Mouse (Mus musculus) forebrain, embryonic 14.5 days (tissue): ENCODE measurements around the gene Gm19345. TPM values are rescaled to one million over a fixed set of nuclear protein-coding genes. Genes with fewer than 3 reads are reported as not detected.
A peak's percentile ranks its signal among the peaks of the same experiment; 100 is the strongest.

ENCODE experiments used
- ATAC-seq: fragments of 200-750 bp; cut with Nextera tagmentation; 2 replicates; pipeline ENCODE4 v1.8.0; 2017; ENCODE audit warnings: mild to moderate bottlenecking, moderate library complexity
- DNase-seq: peaks from one replicate; pipeline ENCODE4 v3.0.0-alpha.2; 2015; ENCODE audit warnings: low spot score
- H3K27ac ChIP-seq: fragments of 300-500 bp; sonication (generic); 2 replicates; pipeline ENCODE4 v1.5.1; 2014; ENCODE audit warnings: low read depth, mild to moderate bottlenecking, control low read depth, low read length, moderate library complexity
- H3K27me3 ChIP-seq: fragments of 300-500 bp; sonication (generic); replicated peaks from 2 replicates; pipeline ENCODE4 v1.6.1; 2014; ENCODE audit warnings: low read length, control low read depth, mixed read lengths; ENCODE audit not compliant: control insufficient read depth, insufficient read depth
- H3K36me3 ChIP-seq: fragments of 300-500 bp; sonication (generic); 2 replicates; pipeline ENCODE4 v1.6.1; 2014; ENCODE audit warnings: low read length, control low read depth; ENCODE audit not compliant: control insufficient read depth, insufficient read depth
- H3K4me1 ChIP-seq: fragments of 300-500 bp; sonication (generic); 2 replicates; pipeline ENCODE4 v1.6.1; 2014; ENCODE audit warnings: antibody characterized with exemption, low read length, control low read depth; ENCODE audit not compliant: control insufficient read depth, insufficient read depth
- H3K4me2 ChIP-seq: fragments of 300-500 bp; sonication (generic); 2 replicates; pipeline ENCODE4 v1.6.1; 2014; ENCODE audit warnings: mild to moderate bottlenecking, control low read depth, low read length
- H3K4me3 ChIP-seq: fragments of 300-500 bp; sonication (generic); 2 replicates; pipeline ENCODE4 v1.5.1; 2014; ENCODE audit warnings: low read depth, low read length, control low read depth
- H3K9ac ChIP-seq: fragments of 300-500 bp; sonication (generic); 2 replicates; pipeline ENCODE4 v1.6.1; 2014; ENCODE audit warnings: mild to moderate bottlenecking, low read length, control low read depth, moderate library complexity
- H3K9me3 ChIP-seq: fragments of 300-500 bp; sonication (generic); replicated peaks from 2 replicates; pipeline ENCODE4 v1.6.1; 2016; ENCODE audit warnings: low read length, control low read depth, mixed read lengths; ENCODE audit not compliant: control insufficient read depth
- WGBS: fragments of 180-500 bp; shearing (Covaris S2); extraction: QIAGEN DNeasy Blood & Tissue Kit; methylation state at CpG from one replicate; pipeline ENCODE4 v1.1.7; 2014; 5-methylcytosine and 5-hydroxymethylcytosine counted together
- polyA plus RNA-seq: library from polyadenylated mRNA; unstranded; fragments of >200 nt; fragmentation: Nextera tagmentation; extraction: Ambion mirVana; gene quantifications from 2 replicates; pipeline ENCODE4 v1.2.1, GENCODE M21; 2014

The Gm19345 gene
- polyA plus RNA-seq, 1 experiment from 2014 or later, result 5.6 TPM

- DNase-seq (no peak), ATAC-seq (no peak)
- WGBS, result 21% methylated on average over 16 of the region's 16 CpGs
Observed at GRCm38 (mm10) chr7:19823256-19824181, 28.3 kb upstream of the Gm19345 start.

GRCm38 (mm10) chr7:19824182-19824973, 27.4 kb upstream of the Gm19345 start:
- 24% methylated on average over 26 of the region's 26 CpGs for WGBS
- Histone ChIP-seq H3K4me1 (no peaks in the 10 kb centered on the region), H3K27me3 (peaks cover 38% of the 10 kb centered on the region), H3K27ac (no peak overlapping the region), H3K36me3 (no peaks in the 10 kb centered on the region), H3K9ac (no peak overlapping the region), H3K4me3 (no peak overlapping the region), H3K4me2 (peak overlapping the region; percentile 18; the same call in 1 of the 2 replicates), H3K9me3 (no peaks in the 10 kb centered on the region)
- DNase-seq (no peak), ATAC-seq (no peak)

More at GRCm38 (mm10) chr7:19823256-19824181, 28.3 kb upstream of the Gm19345 start:
- Histone ChIP-seq H3K4me2 (no peak overlapping the region), H3K36me3 (no peaks in the 10 kb centered on the region), H3K4me3 (no peak overlapping the region), H3K27ac (no peak overlapping the region), H3K9ac (no peak overlapping the region), H3K27me3 (peaks cover 38% of the 10 kb centered on the region), H3K9me3 (no peaks in the 10 kb centered on the region), H3K4me1 (no peaks in the 10 kb centered on the region)

- no peak for ATAC-seq
- Histone ChIP-seq H3K9ac (no peak overlapping the region), H3K4me2 (no peak overlapping the region), H3K4me3 (no peak overlapping the region), H3K36me3 (no peaks in the 10 kb centered on the region), H3K4me1 (no peaks in the 10 kb centered on the region), H3K9me3 (no peaks in the 10 kb centered on the region), H3K27ac (no peak overlapping the region), H3K27me3 (peaks cover 33% of the 10 kb centered on the region)
- WGBS, result 32% methylated on average over 6 of the region's 6 CpGs
- DNase-seq, result no peak
Observed at GRCm38 (mm10) chr7:19826756-19827155, 25.0 kb upstream of the Gm19345 start.

GRCm38 (mm10) chr7:19829694-19830093, 22.1 kb upstream of the Gm19345 start:
- no peak overlapping the region for H3K9ac ChIP-seq
- H3K27me3 ChIP-seq, result peaks cover 4% of the 10 kb centered on the region; the same call in 1 of the 2 replicates
- DNase-seq, result no peak
- no peak overlapping the region for H3K4me3 ChIP-seq
- WGBS, result 81% methylated on average over 3 of the region's 3 CpGs
- H3K4me2 ChIP-seq, result no peak overlapping the region
- H3K36me3 ChIP-seq, result no peaks in the 10 kb centered on the region
- no peaks in the 10 kb centered on the region for H3K9me3 ChIP-seq
- no peaks in the 10 kb centered on the region for H3K4me1 ChIP-seq
- ATAC-seq, result no peak
- H3K27ac ChIP-seq, result no peak overlapping the region

- H3K36me3 ChIP-seq, result no peaks in the 10 kb centered on the region
- H3K4me2 ChIP-seq, result no peak overlapping the region
- H3K9ac ChIP-seq, result no peak overlapping the region
- H3K27ac ChIP-seq, result no peak overlapping the region
- no peaks in the 10 kb centered on the region for H3K9me3 ChIP-seq
- no peaks in the 10 kb centered on the region for H3K4me1 ChIP-seq
- 38% methylated on average over 13 of the region's 13 CpGs for WGBS
- no peaks in the 10 kb centered on the region for H3K27me3 ChIP-seq
- H3K4me3 ChIP-seq, result no peak overlapping the region
- no peak for ATAC-seq
- DNase-seq, result no peak
Observed at GRCm38 (mm10) chr7:19830682-19831156, 21.1 kb upstream of the Gm19345 start.

- WGBS, result 60% methylated on average over 9 of the region's 9 CpGs
- no peaks in the 10 kb centered on the region for H3K27me3 ChIP-seq
- H3K9me3 ChIP-seq, result no peaks in the 10 kb centered on the region
- ATAC-seq, result no peak
- no peak overlapping the region for H3K4me3 ChIP-seq
- no peak overlapping the region for H3K27ac ChIP-seq
- DNase-seq, result no peak
- H3K4me2 ChIP-seq, result no peak overlapping the region
- H3K9ac ChIP-seq, result no peak overlapping the region
- H3K36me3 ChIP-seq, result no peaks in the 10 kb centered on the region
- no peaks in the 10 kb centered on the region for H3K4me1 ChIP-seq
Observed at GRCm38 (mm10) chr7:19831837-19832236, 20.0 kb upstream of the Gm19345 start.

GRCm38 (mm10) chr7:19834055-19834454, 17.7 kb upstream of the Gm19345 start:
- no peaks in the 10 kb centered on the region for H3K9me3 ChIP-seq
- DNase-seq (no peak), ATAC-seq (no peak)
- 67% methylated on average over 3 of the region's 3 CpGs for WGBS
- no peaks in the 10 kb centered on the region for H3K27me3 ChIP-seq
- no peaks in the 10 kb centered on the region for H3K36me3 ChIP-seq
- no peak overlapping the region for H3K9ac ChIP-seq
- no peak overlapping the region for H3K4me3 ChIP-seq
- H3K4me2 ChIP-seq, result no peak overlapping the region
- no peak overlapping the region for H3K27ac ChIP-seq
- H3K4me1 ChIP-seq, result no peaks in the 10 kb centered on the region

- H3K27ac ChIP-seq, result no peak overlapping the region
- H3K9ac ChIP-seq, result no peak overlapping the region
- DNase-seq (no peak), ATAC-seq (no peak)
- H3K9me3 ChIP-seq, result no peaks in the 10 kb centered on the region
- no peak overlapping the region for H3K4me2 ChIP-seq
- H3K4me1 ChIP-seq, result no peaks in the 10 kb centered on the region
- H3K36me3 ChIP-seq, result no peaks in the 10 kb centered on the region
- 63% methylated on average over 3 of the region's 3 CpGs for WGBS
- no peak overlapping the region for H3K4me3 ChIP-seq
- H3K27me3 ChIP-seq, result no peaks in the 10 kb centered on the region
Observed at GRCm38 (mm10) chr7:19836843-19837242, 15.0 kb upstream of the Gm19345 start.
